Mouse (Mus musculus) splenic B cell, adult 2 months (primary cell): ENCODE results near the gene Erich4.
A peak's percentile ranks its signal among the peaks of the same experiment; 100 is the strongest.

ENCODE experiments used
- DNase-seq: peaks from one replicate; pipeline ENCODE4 v3.0.0-alpha.2; 2011; ENCODE audit warnings: low read depth, low spot score
- H3K27me3 ChIP-seq: 2 replicates; pipeline ENCODE4 v1.6.1; 2012; ENCODE audit warnings: mild to moderate bottlenecking, low read length, moderate library complexity, mixed read lengths; ENCODE audit not compliant: control insufficient read depth, poor library complexity, insufficient read depth, severe bottlenecking
- H3K36me3 ChIP-seq: 2 replicates; pipeline ENCODE4 v1.6.1; 2012; ENCODE audit warnings: mild to moderate bottlenecking, low read length, moderate library complexity, mixed read lengths; ENCODE audit not compliant: control insufficient read depth, poor library complexity, insufficient read depth, severe bottlenecking

The Erich4 gene

GRCm38 (mm10) chr7:25615706-25616011 is at the start of gene Erich4:
Gene Erich4, minus strand, starts transcription at chr7:25615892.
- no peak for DNase-seq
- no peaks in the 10 kb centered on the region; the same call in 1 of the 2 replicates for H3K36me3 ChIP-seq
- no peaks in the 10 kb centered on the region for H3K27me3 ChIP-seq

- Histone ChIP-seq H3K36me3 (peaks cover 2% of the 10 kb centered on the region; the same call in 1 of the 2 replicates), H3K27me3 (no peaks in the 10 kb centered on the region)
- peak; percentile 100 for DNase-seq
Measured at GRCm38 (mm10) chr7:25658657-25659472, 43.2 kb upstream of the Erich4 start, which contains the start of the genes Bckdha and Exosc5. Gene Bckdha, minus strand, starts transcription at chr7:25658981. Gene Exosc5, plus strand, starts transcription at chr7:25659164.

GRCm38 (mm10) chr7:25657785-25658184 is 42.1 kb upstream of the Erich4 start:
- Histone ChIP-seq H3K27me3 (no peaks in the 10 kb centered on the region), H3K36me3 (peaks cover 2% of the 10 kb centered on the region; the same call in 1 of the 2 replicates)
- no peak for DNase-seq

DNA sequence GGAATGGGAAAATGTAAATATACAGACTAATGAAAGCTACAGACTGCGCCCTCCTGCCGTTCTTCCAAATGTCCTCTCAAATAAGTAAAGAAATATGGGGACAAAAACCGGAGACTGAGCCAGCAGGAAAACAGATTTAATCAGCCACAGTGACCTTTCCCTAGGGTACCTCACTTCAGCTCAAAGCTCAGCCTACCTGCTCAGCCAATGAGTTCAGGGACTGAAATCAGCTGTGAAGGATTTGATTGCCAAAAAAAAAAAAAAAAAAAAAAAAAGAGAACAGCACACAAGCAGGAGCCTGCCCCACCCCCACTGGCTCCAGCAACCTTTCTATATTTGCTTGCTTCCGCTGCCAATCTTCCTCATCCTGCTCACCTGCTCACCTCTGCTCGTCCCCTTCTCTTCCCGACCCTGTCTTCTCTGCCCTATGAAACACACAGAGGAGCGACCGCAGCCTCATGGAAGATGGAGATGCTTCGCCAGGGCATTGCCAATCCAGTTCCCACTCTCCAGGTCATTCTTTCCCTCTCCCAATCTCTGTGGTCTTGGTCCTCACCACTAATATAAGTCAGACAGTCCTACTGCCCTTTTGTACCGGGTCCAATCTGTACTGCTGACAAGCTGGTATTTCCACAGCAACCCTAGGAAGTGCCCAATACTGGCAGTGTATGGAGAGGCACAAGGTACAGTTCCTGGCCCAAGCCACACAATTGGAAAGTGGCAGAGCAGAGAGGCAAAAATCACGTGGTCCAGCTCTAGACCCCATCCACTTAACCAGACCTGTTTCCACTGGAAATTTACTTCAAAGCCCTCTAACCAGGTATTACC is 40.1 kb upstream of the Erich4 start:
- no peaks in the 10 kb centered on the region for H3K27me3 ChIP-seq
- no peak for DNase-seq
- H3K36me3 ChIP-seq = no peaks in the 10 kb centered on the region; the same call in 1 of the 2 replicates

DNA sequence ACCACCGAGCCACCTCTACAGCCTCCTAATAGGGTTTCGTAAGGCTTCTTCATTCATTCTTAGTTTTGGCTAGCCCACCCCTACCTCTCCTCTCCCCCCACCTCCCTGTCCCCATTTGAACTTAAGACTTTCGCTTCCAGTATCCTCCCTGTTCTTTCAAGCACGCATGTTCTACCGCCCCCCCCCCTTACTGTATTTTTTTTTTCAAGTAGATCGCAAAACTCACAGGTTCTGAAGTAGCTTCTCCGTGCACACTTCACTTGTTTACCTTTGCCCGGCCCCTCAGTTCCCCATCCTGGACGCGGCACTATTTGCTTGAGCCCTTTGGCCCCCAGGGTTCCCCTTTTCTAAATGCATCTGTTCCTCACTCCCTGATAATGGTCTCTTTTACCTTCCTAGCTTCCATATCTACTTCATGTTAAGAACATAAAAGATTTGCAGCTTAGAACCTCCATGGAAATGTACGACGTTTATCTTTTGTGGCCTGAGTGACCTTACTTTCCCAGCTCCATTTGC is 36.6 kb upstream of the Erich4 start:
- peak; percentile 58 for DNase-seq

GRCm38 (mm10) chr7:25651281-25651680 is 35.6 kb upstream of the Erich4 start:
- H3K27me3 ChIP-seq = no peaks in the 10 kb centered on the region
- no peaks in the 10 kb centered on the region; the same call in 1 of the 2 replicates for H3K36me3 ChIP-seq
- peak; percentile 88 for DNase-seq

More for the DNA sequence above, 36.6 kb upstream of the Erich4 start:
- no peaks in the 10 kb centered on the region; the same call in 1 of the 2 replicates for H3K36me3 ChIP-seq
- no peaks in the 10 kb centered on the region for H3K27me3 ChIP-seq

GRCm38 (mm10) chr7:25649839-25650238 is 34.1 kb upstream of the Erich4 start:
- Histone ChIP-seq H3K27me3 (no peaks in the 10 kb centered on the region), H3K36me3 (no peaks in the 10 kb centered on the region; the same call in 1 of the 2 replicates)
- no peak for DNase-seq

DNA sequence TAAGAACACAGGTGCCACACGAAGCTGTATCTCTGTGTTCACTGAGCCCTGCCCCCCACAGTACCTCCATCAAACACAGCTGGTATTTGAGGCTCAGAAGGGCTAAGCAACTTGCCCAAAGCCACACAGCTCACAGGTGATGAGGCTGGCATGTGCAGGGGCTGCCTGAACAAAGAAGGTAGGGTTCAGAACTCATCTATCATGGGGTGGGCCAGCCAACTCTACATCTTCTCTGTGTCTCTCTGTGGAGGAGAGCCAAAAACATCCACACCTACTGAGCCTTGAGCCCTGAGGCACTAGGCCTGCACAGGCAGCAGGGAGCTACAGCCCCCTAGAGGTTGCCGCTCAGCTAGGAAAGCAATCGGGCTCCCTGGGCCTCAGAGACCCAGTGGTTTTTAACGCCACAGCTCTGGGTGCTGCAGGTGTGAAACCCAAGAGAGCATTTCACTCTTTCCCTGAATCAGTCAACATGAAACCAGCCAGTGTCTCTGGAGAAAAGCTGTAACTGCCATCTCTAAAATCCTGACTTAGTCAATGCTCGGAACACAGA is 32.0 kb upstream of the Erich4 start:
- Histone ChIP-seq H3K27me3 (no peaks in the 10 kb centered on the region), H3K36me3 (no peaks in the 10 kb centered on the region)
- DNase-seq = peak; percentile 84

- no peak for DNase-seq
- no peaks in the 10 kb centered on the region for H3K27me3 ChIP-seq
- no peaks in the 10 kb centered on the region; the same call in 1 of the 2 replicates for H3K36me3 ChIP-seq
Measured at GRCm38 (mm10) chr7:25645074-25645473, 29.4 kb upstream of the Erich4 start.

DNA sequence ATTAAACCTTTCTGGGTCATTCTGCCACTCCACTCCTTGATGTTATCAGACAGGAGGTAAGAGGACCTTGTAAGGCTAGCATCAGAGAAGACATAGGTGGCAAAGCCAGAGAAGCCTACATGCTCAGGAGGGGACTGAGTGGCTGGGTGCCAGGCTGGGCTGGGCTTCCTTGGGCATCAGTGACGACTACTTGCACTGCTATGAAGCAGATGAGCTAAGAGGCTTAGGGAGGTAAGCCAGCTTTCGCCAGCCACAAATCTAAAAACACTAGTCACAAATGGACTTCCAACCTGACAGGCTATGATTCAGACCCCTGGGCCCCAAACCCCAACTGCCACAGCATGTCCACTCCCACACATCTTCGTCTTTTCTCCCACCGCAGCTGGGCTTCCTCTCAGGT is 28.9 kb upstream of the Erich4 start:
- H3K36me3 ChIP-seq = no peaks in the 10 kb centered on the region; the same call in 1 of the 2 replicates
- no peaks in the 10 kb centered on the region for H3K27me3 ChIP-seq
- no peak for DNase-seq

DNA sequence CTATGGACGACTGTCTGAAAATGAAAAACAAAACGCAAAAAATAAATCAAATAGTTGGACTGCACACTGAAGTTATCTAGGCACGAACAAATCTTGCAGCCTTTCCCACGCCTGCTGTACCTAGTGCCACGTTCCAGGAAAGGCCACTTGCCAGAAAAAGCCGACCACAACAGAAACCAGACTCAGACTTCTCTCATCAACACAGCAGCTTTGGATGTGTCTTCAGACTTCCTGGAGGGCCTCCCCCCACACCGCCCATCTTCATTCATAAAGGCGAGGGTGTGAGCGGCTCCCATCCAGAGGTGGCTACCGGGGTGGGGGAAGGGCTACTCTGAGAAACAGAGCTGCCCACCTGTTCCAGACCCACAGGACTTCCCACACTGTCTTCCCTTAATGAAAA is 28.4 kb upstream of the Erich4 start:
- no peaks in the 10 kb centered on the region; the same call in none of the 2 replicates for H3K36me3 ChIP-seq
- DNase-seq = no peak
- no peaks in the 10 kb centered on the region for H3K27me3 ChIP-seq

- Histone ChIP-seq H3K27me3 (no peaks in the 10 kb centered on the region), H3K36me3 (peaks cover 2% of the 10 kb centered on the region)
- no peak for DNase-seq
Measured at GRCm38 (mm10) chr7:25639754-25640153, 24.1 kb upstream of the Erich4 start.

- H3K27me3 ChIP-seq = no peaks in the 10 kb centered on the region
- DNase-seq = no peak
- peaks cover 2% of the 10 kb centered on the region for H3K36me3 ChIP-seq
Measured at GRCm38 (mm10) chr7:25637099-25637498, 21.4 kb upstream of the Erich4 start.

- DNase-seq = peak; percentile 89
- Histone ChIP-seq H3K27me3 (no peaks in the 10 kb centered on the region), H3K36me3 (peaks cover 5% of the 10 kb centered on the region; the same call in 1 of the 2 replicates)
Measured at GRCm38 (mm10) chr7:25636373-25636772, 20.7 kb upstream of the Erich4 start.
